Mouse (Mus musculus): Measurements from ENCODE around the gene Psph. TPM values are rescaled to one million over a fixed set of nuclear protein-coding genes. Genes with fewer than 3 reads are reported as not detected.

Gene Psph
- 74.7 TPM for polyA plus RNA-seq (2017; shearing (Covaris generic))

GRCm38 (mm10) chr5:129786818-129787790 lies at the start of gene Psph:
Gene Psph (minus strand): TSS chr5:129787449.

DNA sequence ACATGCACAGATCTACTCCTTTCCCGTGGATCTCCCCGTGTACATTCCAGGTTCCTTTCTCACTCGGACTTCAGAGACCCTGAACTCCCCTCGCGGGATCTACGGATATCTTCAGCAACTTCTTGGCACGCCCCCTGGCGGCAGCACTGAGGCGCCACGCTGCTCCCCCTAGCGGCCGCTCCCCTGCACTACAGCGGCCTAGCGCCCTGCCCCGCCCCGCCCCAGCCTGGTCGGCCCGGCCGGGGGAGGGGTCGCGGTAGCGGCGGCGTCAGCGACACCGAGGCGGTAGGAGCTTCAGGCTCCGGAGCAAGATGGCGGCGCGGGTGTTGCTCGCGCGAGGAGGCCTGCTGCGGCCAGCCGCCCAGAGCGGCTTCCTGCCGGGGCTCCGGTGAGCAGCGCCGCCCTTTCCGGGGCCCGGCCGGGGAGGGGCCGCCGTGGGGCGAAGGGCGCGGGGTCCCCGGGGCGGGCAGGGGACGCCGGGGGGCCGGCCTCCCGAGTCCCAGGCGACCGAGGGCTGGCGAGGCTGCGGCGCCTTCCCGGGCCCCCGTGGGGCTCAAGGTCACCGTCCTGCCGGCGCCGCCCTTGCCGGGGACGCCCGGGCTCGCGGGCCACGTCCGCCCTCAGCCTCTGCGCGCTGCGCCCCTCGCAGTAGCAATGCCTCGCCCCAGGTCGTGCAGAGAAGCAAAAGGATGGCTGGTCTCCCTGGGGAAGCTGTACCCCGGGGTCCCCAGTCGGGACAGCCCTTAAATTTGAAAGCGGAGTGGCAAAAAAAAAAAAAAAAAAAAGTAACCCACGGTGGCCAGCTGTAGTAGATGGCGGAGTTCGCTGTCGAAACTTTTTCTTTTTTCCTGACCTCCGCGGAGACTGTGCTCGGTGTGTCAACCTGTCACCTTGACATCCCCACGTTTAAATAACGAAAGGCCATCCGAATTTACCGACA lies 62.1 kb downstream of the Psph start, which contains the start of gene Nipsnap2:
TSS of gene Nipsnap2 (plus strand) at position 230 of the 940 bp plus-strand sequence.

Other genes starting within 250 kb of the Psph start
- gene Mmp17, start 203.3 kb downstream of the Psph start, polyA plus RNA-seq (2017; shearing (Covaris generic)) = 0.07 TPM
- gene Zfp11, start 117.3 kb downstream of the Psph start, polyA plus RNA-seq (2017; shearing (Covaris generic)) = 4.6 TPM
- gene Sept14, start 78.9 kb downstream of the Psph start, polyA plus RNA-seq (2017; shearing (Covaris generic)) = not detected
- gene Mrps17, start 72.0 kb downstream of the Psph start, polyA plus RNA-seq (2017; shearing (Covaris generic)) = 127 TPM
- gene Nipsnap2, start 62.4 kb downstream of the Psph start, polyA plus RNA-seq (2017; shearing (Covaris generic)) = 33.3 TPM
- gene Sumf2, start 59.5 kb upstream of the Psph start, polyA plus RNA-seq (2017; shearing (Covaris generic)) = 34.6 TPM
- 362 TPM for gene Chchd2, start 100.0 kb upstream of the Psph start, polyA plus RNA-seq (2017; shearing (Covaris generic))
- 1.3 TPM for gene Zbed5, start 108.3 kb upstream of the Psph start, polyA plus RNA-seq (2017; shearing (Covaris generic))
- 0.33 TPM for gene Phkg1, start 111.1 kb upstream of the Psph start, polyA plus RNA-seq (2017; shearing (Covaris generic))
- gene Nupr1l, start 121.1 kb upstream of the Psph start, polyA plus RNA-seq (2017; shearing (Covaris generic)) = not detected
- 5.5 TPM for gene Vkorc1l1, start 154.5 kb upstream of the Psph start, polyA plus RNA-seq (2017; shearing (Covaris generic))
- gene Gusb, start 215.6 kb upstream of the Psph start, polyA plus RNA-seq (2017; shearing (Covaris generic)) = 58.3 TPM
- 97.4 TPM for gene Asl, start 241.8 kb upstream of the Psph start, polyA plus RNA-seq (2017; shearing (Covaris generic))
- gene Crcp, start 241.8 kb upstream of the Psph start, polyA plus RNA-seq (2017; shearing (Covaris generic)) = 56.1 TPM